Mouse (Mus musculus) liver, embryonic 13.5 days (tissue): ENCODE measurements around the gene Macc1. TPM values are rescaled to one million over a fixed set of nuclear protein-coding genes. Genes with fewer than 3 reads are reported as not detected.

Experiments used
- ATAC-seq: fragments of 200-750 bp; cut with Nextera tagmentation; 2 replicates; pipeline ENCODE4 v1.8.0; 2017; ENCODE audit warnings: low read depth, mild to moderate bottlenecking, moderate number of reproducible peaks, moderate library complexity
- DNase-seq: peaks from one replicate; pipeline ENCODE4 v3.0.0; 2022
- H3K27ac ChIP-seq: fragments of 300-500 bp; sonication (generic); 2 replicates; pipeline ENCODE4 v1.5.1; 2015; ENCODE audit warnings: moderate library complexity, mild to moderate bottlenecking, inconsistent platforms
- H3K27me3 ChIP-seq: fragments of 300-500 bp; sonication (generic); 2 replicates; pipeline ENCODE4 v1.6.1; 2015; ENCODE audit warnings: mild to moderate bottlenecking, inconsistent platforms
- H3K36me3 ChIP-seq: fragments of 300-500 bp; sonication (generic); 2 replicates; pipeline ENCODE4 v1.6.1; 2015; ENCODE audit warnings: mild to moderate bottlenecking, inconsistent platforms
- H3K4me1 ChIP-seq: fragments of 300-500 bp; sonication (generic); replicated peaks from 2 replicates; pipeline ENCODE4 v1.6.1; 2015; ENCODE audit warnings: inconsistent platforms
- H3K4me2 ChIP-seq: fragments of 300-500 bp; sonication (generic); 2 replicates; pipeline ENCODE4 v1.6.1; 2015; ENCODE audit warnings: inconsistent platforms, mild to moderate bottlenecking, moderate library complexity
- H3K4me3 ChIP-seq: fragments of 300-500 bp; sonication (generic); replicated peaks from 2 replicates; pipeline ENCODE4 v1.5.1; 2015; ENCODE audit warnings: mild to moderate bottlenecking, inconsistent platforms
- H3K9ac ChIP-seq: fragments of 300-500 bp; sonication (generic); 2 replicates; pipeline ENCODE4 v1.6.1; 2015; ENCODE audit warnings: mild to moderate bottlenecking, inconsistent platforms
- H3K9me3 ChIP-seq: fragments of 300-500 bp; sonication (generic); replicated peaks from 2 replicates; pipeline ENCODE4 v1.6.1; 2016; ENCODE audit warnings: inconsistent platforms
- WGBS: fragments of 180-500 bp; shearing (Covaris S2); methylation state at CpG from one replicate; pipeline ENCODE4 v1.1.7; 2015; ENCODE audit not compliant: insufficient replicate concordance; 5-methylcytosine and 5-hydroxymethylcytosine counted together
- polyA plus RNA-seq: library from polyadenylated mRNA; unstranded; fragments of >200 nt; fragmentation: Nextera tagmentation; extraction: Ambion mirVana; gene quantifications from 2 replicates; pipeline ENCODE4 v1.2.1, GENCODE M21; 2015

Gene Macc1
- 0.02 TPM in 1 of 2 replicates, not detected in the other for polyA plus RNA-seq

- H3K4me1 ChIP-seq = no peaks in the 10 kb centered on the region
- no peaks in the 10 kb centered on the region for H3K36me3 ChIP-seq
- H3K9me3 ChIP-seq = no peaks in the 10 kb centered on the region
- H3K9ac ChIP-seq = no peak within 1 kb of the TSS
- H3K4me2 ChIP-seq = no peak within 1 kb of the TSS
- H3K27ac ChIP-seq = no peak within 1 kb of the TSS
- H3K4me3 ChIP-seq = no peak within 1 kb of the TSS
- H3K27me3 ChIP-seq = no peaks in the 10 kb centered on the region
- DNase-seq (no peak), ATAC-seq (no peak)
These were observed at the start of gene Macc1 for GRCm38 (mm10) chr12:119313970-119314369. Gene Macc1 (plus strand): TSS chr12:119314270.

- Histone ChIP-seq H3K9me3 (no peaks in the 10 kb centered on the region), H3K4me1 (no peaks in the 10 kb centered on the region), H3K9ac (no peak overlapping the region), H3K4me3 (no peak overlapping the region), H3K36me3 (no peaks in the 10 kb centered on the region), H3K4me2 (no peak overlapping the region), H3K27me3 (no peaks in the 10 kb centered on the region), H3K27ac (no peak overlapping the region)
- no peak for ATAC-seq
- no peak for DNase-seq
- 64% methylated on average over 3 of the region's 3 CpGs for WGBS
These were observed 49.6 kb upstream of the Macc1 start for GRCm38 (mm10) chr12:119264506-119264905.

- Histone ChIP-seq H3K9me3 (no peaks in the 10 kb centered on the region), H3K9ac (no peak overlapping the region), H3K27me3 (no peaks in the 10 kb centered on the region), H3K27ac (no peak overlapping the region), H3K4me3 (no peak overlapping the region), H3K4me1 (no peaks in the 10 kb centered on the region), H3K36me3 (no peaks in the 10 kb centered on the region), H3K4me2 (no peak overlapping the region)
- 26% methylated on average over 1 of the region's 1 CpGs for WGBS
- ATAC-seq (no peak), DNase-seq (no peak)
These were observed 45.3 kb upstream of the Macc1 start for GRCm38 (mm10) chr12:119268723-119269122.

GRCm38 (mm10) chr12:119270036-119270435, 44.0 kb upstream of the Macc1 start:
- no peak overlapping the region for H3K4me3 ChIP-seq
- no peak overlapping the region for H3K9ac ChIP-seq
- no peak overlapping the region for H3K27ac ChIP-seq
- no peaks in the 10 kb centered on the region for H3K36me3 ChIP-seq
- no peaks in the 10 kb centered on the region for H3K4me1 ChIP-seq
- no peaks in the 10 kb centered on the region for H3K9me3 ChIP-seq
- ATAC-seq (no peak), DNase-seq (no peak)
- no peaks in the 10 kb centered on the region for H3K27me3 ChIP-seq
- 60% methylated on average over 2 of the region's 2 CpGs for WGBS
- H3K4me2 ChIP-seq = no peak overlapping the region

- no peaks in the 10 kb centered on the region for H3K36me3 ChIP-seq
- H3K4me2 ChIP-seq = no peak overlapping the region
- ATAC-seq = no peak
- H3K9me3 ChIP-seq = no peaks in the 10 kb centered on the region
- WGBS = 64% methylated on average over 1 of the region's 1 CpGs
- no peak overlapping the region for H3K9ac ChIP-seq
- H3K27me3 ChIP-seq = no peaks in the 10 kb centered on the region
- no peak for DNase-seq
- no peak overlapping the region for H3K4me3 ChIP-seq
- H3K27ac ChIP-seq = no peak overlapping the region
- H3K4me1 ChIP-seq = no peaks in the 10 kb centered on the region
These were observed 42.1 kb upstream of the Macc1 start for GRCm38 (mm10) chr12:119271964-119272363.

GRCm38 (mm10) chr12:119273605-119274004, 40.5 kb upstream of the Macc1 start:
- Histone ChIP-seq H3K4me2 (no peak overlapping the region), H3K27ac (no peak overlapping the region), H3K4me3 (no peak overlapping the region), H3K36me3 (no peaks in the 10 kb centered on the region), H3K9me3 (no peaks in the 10 kb centered on the region), H3K9ac (no peak overlapping the region), H3K4me1 (no peaks in the 10 kb centered on the region), H3K27me3 (no peaks in the 10 kb centered on the region)
- DNase-seq (no peak), ATAC-seq (no peak)
- 16% methylated on average over 1 of the region's 1 CpGs for WGBS

- ATAC-seq = no peak
- no peak for DNase-seq
- H3K4me3 ChIP-seq = no peak overlapping the region
- H3K36me3 ChIP-seq = no peaks in the 10 kb centered on the region
- H3K4me2 ChIP-seq = no peak overlapping the region
- H3K9ac ChIP-seq = no peak overlapping the region
- H3K27ac ChIP-seq = no peak overlapping the region
- WGBS = 57% methylated on average over 1 of the region's 1 CpGs
- H3K27me3 ChIP-seq = no peaks in the 10 kb centered on the region
- H3K4me1 ChIP-seq = no peaks in the 10 kb centered on the region
- H3K9me3 ChIP-seq = no peaks in the 10 kb centered on the region
These were observed 37.8 kb upstream of the Macc1 start for GRCm38 (mm10) chr12:119276282-119276681.

- H3K4me3 ChIP-seq = no peak overlapping the region
- WGBS = 82% methylated on average over 6 of the region's 6 CpGs
- no peak for DNase-seq
- H3K36me3 ChIP-seq = no peaks in the 10 kb centered on the region
- H3K9ac ChIP-seq = no peak overlapping the region
- H3K4me1 ChIP-seq = no peaks in the 10 kb centered on the region
- H3K27ac ChIP-seq = no peak overlapping the region
- ATAC-seq = no peak
- no peaks in the 10 kb centered on the region for H3K27me3 ChIP-seq
- H3K4me2 ChIP-seq = no peak overlapping the region
- no peaks in the 10 kb centered on the region for H3K9me3 ChIP-seq
These were observed 22.5 kb upstream of the Macc1 start for GRCm38 (mm10) chr12:119291618-119292017.

- no peaks in the 10 kb centered on the region for H3K9me3 ChIP-seq
- H3K4me1 ChIP-seq = no peaks in the 10 kb centered on the region
- H3K36me3 ChIP-seq = no peaks in the 10 kb centered on the region
- H3K27me3 ChIP-seq = no peaks in the 10 kb centered on the region
- ATAC-seq = peak; percentile 57; the same call in 1 of the 2 replicates
- H3K4me2 ChIP-seq = no peak overlapping the region
- no peak overlapping the region for H3K4me3 ChIP-seq
- no peak overlapping the region for H3K27ac ChIP-seq
- H3K9ac ChIP-seq = no peak overlapping the region
- no peak for DNase-seq
These were observed 10.5 kb upstream of the Macc1 start for GRCm38 (mm10) chr12:119303618-119304017.

GRCm38 (mm10) chr12:119313014-119313763, 881 bp upstream of the Macc1 start:
- Histone ChIP-seq H3K27me3 (no peaks in the 10 kb centered on the region), H3K4me3 (no peak overlapping the region), H3K9ac (no peak overlapping the region), H3K27ac (no peak overlapping the region), H3K9me3 (no peaks in the 10 kb centered on the region), H3K4me1 (no peaks in the 10 kb centered on the region), H3K4me2 (no peak overlapping the region), H3K36me3 (no peaks in the 10 kb centered on the region)
- DNase-seq (no peak), ATAC-seq (no peak)
- 44% methylated on average over 3 of the region's 3 CpGs for WGBS

- Histone ChIP-seq H3K9me3 (no peaks in the 10 kb centered on the region), H3K4me1 (no peaks in the 10 kb centered on the region), H3K4me3 (no peak overlapping the region), H3K36me3 (no peaks in the 10 kb centered on the region), H3K4me2 (no peak overlapping the region), H3K9ac (no peak overlapping the region), H3K27ac (no peak overlapping the region), H3K27me3 (no peaks in the 10 kb centered on the region)
- ATAC-seq (no peak), DNase-seq (no peak)
- 42% methylated on average over 1 of the region's 1 CpGs for WGBS
These were observed 4.7 kb downstream of the Macc1 start for GRCm38 (mm10) chr12:119318799-119319198.

GRCm38 (mm10) chr12:119325400-119325799, 11.3 kb downstream of the Macc1 start:
- no peaks in the 10 kb centered on the region for H3K9me3 ChIP-seq
- H3K27me3 ChIP-seq = no peaks in the 10 kb centered on the region
- no peaks in the 10 kb centered on the region for H3K36me3 ChIP-seq
- no peak overlapping the region for H3K9ac ChIP-seq
- H3K4me2 ChIP-seq = no peak overlapping the region
- ATAC-seq (no peak), DNase-seq (no peak)
- H3K27ac ChIP-seq = no peak overlapping the region
- no peak overlapping the region for H3K4me3 ChIP-seq
- H3K4me1 ChIP-seq = no peaks in the 10 kb centered on the region
